Mouse (Mus musculus) adrenal gland, adult 2 months (tissue): ENCODE measurements around the gene 1700056E22Rik. TPM values are rescaled to one million over a fixed set of nuclear protein-coding genes. Genes with fewer than 3 reads are reported as not detected.

ENCODE experiments used
- DNase-seq: peaks from one replicate; pipeline ENCODE4 v3.0.0; 2021
- polyA plus RNA-seq: library from polyadenylated mRNA; depleted of rRNA; stranded (reverse); fragments of >200 nt; gene quantifications from 2 replicates; pipeline ENCODE4 v1.2.3, GENCODE M21; 2012; rRNA removed
- total RNA-seq, 2 experiments: library from RNA; stranded (reverse); gene quantifications; 2 replicates each; pipeline ENCODE4 v1.2.3; 2021

The 1700056E22Rik gene
- total and polyA plus RNA-seq, 3 experiments, result 1.6 to 7.0 (median 3.4) TPM

DNA sequence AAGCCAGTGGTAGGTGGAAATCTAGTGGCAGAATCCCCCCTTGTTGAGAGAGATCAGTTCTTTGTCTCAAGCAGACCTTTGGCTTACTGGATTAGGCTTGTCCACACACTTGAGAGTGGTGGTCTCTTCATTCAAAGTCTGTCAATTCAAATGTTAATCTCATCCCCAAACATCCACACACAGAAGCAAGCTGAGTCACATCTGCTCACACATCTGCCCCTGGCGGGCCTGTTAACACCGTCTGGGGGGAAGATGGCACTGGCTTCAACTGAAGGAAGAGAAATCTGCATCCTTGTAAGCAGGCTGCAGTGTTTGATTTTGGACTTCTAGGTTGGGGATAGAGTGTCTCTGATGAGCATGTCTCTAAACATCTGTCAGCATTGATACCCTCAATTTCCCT, 10.1 kb downstream of the 1700056E22Rik start:
- no peak for DNase-seq

DNA sequence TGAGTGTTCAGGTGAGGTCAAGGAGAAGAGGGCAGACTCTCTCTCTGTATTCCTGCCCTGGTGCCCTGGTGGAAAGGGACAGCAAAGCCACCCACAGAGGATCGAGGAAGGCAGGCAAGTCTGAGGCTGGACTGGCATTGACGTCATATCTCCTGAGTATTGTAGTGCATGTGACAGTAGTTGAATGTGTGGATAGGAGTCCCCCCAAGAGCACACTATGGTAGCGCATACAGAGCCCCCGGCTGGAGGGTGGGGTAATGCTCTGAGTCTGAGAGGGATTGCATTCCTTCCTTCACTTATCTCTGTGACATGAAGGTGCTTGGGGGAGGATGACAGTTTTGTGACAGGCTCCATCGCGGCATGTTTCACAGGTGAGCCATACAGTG, 14.4 kb downstream of the 1700056E22Rik start:
- no peak for DNase-seq

DNA sequence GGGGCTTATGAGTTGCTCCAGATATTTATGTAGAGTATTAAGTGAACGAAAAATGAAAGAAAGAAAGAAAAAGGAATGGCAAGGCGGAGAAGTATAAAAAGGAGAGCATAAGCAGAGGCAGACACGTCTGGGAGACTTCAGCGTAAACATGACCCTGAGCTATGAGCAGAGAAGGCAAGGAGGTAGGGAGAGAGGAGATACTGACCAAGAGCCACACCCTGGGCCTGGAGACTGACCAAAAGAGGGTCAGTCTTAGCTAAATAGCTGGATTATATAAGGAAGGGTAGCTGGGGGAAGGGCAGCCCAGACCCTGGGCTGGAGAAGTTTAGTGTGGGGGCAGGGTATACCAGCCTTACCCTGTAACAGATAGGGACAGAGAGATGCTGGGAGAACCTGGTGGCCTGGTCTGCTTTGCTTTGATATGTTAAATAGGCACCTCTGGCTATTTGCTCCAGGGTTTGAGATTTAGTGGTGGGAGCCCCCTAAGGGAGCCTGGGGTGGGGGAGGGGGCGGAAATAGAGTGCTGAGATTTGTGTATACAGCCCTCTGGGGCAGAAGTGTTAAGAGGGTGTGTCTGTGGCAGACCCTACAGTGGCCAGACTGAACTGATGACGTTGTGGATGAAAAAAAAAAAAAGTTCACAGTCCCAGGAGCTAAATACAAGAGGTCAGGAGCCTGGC, 14.9 kb downstream of the 1700056E22Rik start:
- no peak for DNase-seq

DNA sequence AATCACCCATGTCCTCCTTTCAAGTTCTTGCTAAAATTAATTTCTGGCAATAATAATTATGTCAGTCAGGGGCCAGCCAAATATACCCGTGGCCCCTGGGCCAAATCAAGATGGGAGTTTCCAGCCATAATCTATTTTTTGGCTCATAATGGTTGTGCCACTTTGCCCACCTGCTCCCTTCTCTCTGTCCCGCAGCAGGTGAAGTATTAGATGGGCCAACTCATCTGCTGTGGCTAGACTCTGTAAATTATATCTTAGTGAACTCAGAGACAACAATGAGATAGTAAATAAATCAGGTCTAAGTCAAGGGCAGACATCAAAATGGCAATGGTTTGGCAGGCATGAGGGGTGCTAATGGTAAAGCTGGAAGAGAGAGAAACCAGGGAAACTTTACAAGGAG, 16.5 kb downstream of the 1700056E22Rik start:
- DNase-seq, result no peak

DNA sequence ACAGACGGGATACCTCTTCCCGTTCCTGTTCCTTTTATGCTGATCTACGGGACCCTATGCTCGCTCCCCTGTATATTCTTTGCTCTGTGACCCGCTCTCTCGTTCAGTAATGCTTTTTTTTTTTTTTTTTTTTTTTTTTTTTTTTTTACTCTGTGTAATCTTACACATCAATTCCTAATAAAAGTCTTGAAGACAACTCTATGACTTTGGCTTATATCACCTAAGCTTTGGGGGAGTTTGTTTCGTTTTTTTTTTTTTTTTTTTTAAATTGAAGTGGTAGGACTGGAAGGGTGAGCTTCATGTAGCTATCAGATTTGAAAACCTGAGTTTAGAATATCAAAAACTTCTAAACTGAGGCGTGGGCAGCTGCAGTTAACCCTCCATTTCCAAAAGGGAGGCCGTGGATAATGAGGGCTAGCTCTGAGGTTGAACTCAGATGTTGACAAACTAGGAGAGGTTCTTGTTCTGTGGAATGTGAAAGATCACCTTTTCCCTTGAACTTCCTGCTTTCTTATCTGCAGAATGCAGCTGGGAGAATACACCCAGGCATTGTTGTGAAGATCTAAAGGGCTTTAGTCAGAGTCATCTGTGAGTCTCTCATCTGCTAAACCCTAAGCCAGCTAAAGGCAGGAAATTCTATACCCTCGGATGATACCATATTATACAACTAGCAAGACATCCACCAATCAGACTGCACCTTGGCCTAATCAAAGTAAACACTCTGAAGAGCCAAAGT, 17.9 kb downstream of the 1700056E22Rik start:
- DNase-seq, result no peak

DNA sequence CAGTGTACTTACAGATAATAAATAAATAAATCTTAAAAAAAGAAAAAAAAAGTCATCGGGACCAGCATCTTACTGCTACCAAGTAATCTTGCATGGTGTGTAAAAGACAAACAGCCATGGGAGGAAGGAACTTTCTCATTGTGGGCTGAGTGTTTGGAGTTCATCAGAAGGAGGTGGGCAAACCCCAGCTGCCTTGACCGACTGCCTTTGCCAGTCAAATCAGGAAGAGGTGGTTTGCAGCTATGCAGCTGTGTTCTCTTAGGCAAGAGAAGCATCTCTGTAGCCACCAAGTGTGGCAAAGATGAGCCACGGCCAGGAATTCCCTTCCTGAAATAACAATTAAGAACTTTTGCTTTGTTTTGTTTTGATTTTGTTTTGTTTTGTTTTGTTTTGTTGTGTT, 20.0 kb downstream of the 1700056E22Rik start:
- no peak for DNase-seq

DNA sequence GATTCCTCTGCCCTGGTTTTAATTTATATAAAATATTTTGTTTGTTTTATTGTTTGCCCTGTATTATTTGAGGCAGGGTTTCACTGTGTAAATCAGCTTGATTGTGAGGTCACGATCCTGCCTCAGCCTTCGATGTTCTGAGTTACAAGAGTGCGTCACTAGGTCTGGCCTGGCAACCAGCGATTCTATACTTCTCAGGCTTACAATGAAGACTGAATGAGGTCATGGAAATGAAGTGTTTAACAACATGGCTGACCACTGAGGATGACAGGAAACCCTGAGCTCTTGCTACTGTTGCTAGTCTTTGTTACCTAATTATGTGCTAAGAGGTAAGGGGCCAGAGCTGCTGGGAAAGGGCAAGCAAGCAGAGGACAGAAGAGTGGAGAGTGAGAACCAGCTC, 21.0 kb downstream of the 1700056E22Rik start, which contains the start of gene Dusp10:
Dusp10 (plus strand) TSS at position 197 of the 400 bp plus-strand sequence.
- no peak for DNase-seq

DNA sequence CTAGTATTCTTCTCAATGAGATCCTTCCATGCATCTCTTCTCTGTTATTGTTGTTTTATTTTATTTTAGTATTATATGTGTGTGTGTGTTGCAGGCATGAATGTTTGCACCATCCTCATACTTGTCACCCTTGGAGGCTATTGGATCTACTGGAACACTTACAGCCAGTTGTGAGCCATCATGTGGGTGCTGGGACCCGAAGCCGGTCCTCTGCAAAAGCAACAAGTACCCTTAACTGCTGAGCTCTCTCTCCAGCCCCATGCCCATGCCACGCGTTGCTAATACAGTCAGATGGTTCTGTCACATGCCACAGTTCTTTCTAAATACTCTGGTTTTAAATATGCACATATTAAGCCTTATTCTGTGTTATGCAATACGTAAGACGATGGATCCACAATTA, 22.8 kb downstream of the 1700056E22Rik start:
- no peak for DNase-seq

DNA sequence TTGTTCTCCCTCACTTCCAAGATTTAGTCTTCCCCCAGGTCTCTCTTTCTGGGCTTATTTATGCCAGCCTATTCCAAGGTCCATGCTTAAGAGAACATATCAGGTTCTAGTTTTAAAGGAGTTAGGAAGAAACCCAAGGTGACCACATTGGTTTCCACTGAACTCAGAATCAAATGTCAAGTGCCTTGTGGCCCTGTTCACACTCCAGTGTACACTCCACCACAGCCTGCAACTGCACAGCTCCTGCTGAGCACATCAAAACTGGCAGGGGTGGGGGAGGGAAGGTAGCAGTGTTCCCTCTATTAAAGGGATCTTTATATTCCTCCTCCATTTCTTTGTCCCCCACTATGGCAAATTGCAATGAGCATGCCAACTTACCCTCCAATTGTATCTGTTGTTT, 28.0 kb downstream of the 1700056E22Rik start:
- no peak for DNase-seq

DNA sequence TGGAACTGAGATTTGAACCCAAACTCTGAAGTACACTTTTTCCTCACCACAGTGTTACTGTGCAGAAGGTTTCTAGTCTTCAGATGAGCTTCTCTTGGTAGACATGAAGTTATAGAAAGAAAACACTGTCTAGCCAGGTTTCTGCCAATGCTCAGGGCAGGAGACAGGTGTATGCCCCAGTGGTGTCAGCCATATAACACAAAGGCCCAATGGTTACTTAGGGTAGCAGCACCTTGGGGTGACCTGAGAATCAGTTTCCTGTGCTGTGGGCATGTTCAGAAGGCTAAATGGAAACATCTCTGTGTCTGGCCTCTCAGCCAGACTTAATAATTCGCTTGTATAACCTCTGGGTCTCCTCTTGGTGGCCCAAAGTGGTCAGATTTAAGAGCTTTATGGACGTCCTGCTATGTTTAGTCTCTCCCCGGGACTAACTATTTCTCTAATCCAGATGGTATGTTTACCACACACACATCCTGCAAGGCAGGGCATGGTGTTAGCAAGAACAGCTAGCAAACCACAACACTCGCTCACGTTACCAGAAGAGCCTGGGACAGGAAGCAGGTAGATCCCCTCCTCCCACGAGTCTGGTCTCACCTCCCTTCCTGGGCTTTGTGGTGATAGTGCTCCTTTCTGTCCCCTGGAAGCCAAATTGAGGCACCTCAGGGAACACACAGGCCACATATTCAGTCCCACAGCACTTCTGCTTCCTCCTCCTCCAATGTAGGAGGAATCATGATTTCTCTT, 28.6 kb downstream of the 1700056E22Rik start:
- DNase-seq, result no peak

DNA sequence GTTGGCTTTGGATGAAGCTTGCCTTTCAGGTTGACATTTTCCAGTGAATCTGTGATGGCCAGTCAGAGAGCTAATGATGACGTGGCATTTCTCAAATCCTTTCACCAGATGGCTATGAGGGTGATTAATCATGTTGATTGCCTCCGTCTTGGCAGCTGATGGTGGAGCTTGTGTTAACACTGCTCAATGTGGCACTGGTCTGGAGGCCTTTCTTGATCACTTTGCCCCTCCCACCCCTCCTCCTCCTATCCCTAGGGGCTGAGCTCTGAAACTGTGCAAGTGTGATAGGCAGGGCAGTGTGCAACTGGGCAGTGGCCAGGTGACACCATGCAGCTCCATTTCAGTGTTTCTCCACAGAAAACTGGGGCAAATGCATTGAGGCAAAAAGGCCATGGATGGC, 29.8 kb downstream of the 1700056E22Rik start:
- DNase-seq, result peak; percentile 47

DNA sequence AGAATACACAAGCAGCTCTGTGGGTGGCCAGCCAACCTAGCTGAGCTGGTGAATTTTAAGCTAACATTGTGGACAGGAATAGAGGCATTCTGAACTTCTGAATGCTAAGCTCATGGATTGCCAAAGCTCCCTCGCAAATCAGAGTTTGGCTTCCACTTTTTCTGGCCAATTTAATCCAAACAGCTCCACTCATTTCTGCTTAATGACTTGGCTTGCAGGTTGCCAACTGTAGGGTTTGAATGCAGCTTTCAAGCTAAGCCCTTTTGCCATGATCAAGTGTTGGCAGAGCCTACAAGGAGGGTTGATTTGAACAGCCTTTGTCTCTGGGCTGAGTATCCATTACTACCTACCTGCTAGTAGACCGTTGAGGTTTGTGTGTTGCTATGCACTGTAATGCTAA, 31.6 kb downstream of the 1700056E22Rik start:
- DNase-seq, result no peak

DNA sequence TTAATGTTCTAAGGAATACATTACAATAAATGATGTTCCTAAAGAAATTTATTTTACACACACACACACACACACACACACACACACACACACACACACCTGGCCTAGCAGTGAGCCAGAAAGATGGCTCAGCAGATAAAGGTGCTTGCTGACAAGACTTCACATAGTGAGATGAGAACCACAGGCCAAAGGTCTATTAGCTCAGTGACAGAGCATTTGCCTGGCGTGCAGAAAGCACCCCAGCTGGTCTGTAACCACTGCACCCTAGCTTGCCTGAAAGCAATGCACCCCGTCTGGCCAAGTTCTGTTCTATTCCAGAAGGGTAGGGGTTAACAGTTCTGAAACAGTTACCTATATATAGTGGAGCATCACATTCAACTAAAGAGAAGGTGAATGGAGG, 36.9 kb downstream of the 1700056E22Rik start:
- no peak for DNase-seq

DNA sequence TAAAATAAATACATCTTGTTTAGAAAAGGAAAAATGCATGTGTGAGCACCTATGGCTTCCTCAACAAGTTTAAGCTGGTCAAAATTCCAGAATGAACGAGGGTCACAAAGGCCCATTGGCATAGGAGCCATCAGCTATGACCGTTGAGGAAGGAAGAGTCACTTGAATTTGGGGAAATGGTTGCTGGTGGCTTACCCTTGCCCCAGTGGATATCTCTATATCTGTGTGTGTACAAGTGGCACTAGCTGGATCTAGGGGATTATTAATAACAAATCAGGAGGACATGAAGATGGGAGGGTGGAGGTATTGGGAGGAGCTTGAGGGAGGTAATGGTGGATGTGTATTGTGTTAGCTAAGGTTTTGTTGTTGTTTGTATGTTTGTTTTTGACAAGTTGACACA, 42.2 kb downstream of the 1700056E22Rik start:
- DNase-seq, result no peak

DNA sequence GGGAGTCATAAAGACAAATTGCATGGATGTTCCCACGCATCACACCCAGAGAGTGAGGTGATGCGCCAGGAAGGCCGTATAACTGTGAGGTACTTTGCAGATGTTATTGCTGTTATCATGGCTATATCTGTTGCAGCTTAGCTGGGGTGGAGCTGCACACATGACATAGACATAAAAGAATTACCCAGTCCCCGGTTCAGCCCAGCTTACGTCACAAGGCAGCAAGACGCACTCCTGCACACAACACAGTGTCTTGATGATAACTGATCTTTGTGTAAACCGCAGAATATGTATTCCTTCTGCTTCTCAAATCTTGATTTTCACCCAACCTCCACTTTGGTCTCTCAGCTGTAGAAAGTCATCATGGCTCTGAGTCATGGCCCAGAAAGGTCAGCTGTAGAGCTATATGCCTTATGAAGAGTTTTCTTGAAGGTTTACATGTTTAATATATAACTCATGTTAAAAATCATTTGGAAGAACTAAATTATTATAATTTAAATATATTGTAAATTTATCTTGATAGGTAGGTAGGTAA, 46.3 kb downstream of the 1700056E22Rik start:
- DNase-seq, result no peak

Other genes starting within 250 kb of the 1700056E22Rik start
- 10 to 100 TPM; 15.8 to 24.2 TPM for gene Dusp10, start 21.0 kb downstream of the 1700056E22Rik start, total RNA-seq
- 17.8 and 33.3 TPM in 2 replicates for gene Dusp10, start 21.0 kb downstream of the 1700056E22Rik start, polyA plus RNA-seq